Mouse (Mus musculus): Measurements from ENCODE around the gene Myh10. TPM values are rescaled to one million over a fixed set of nuclear protein-coding genes. Genes with fewer than 3 reads are reported as not detected.
"Not testable (repeated sequence)": the region's sequence is repeated elsewhere in the genome, so short reads cannot be mapped to it uniquely, and the experiment has no call there.

Gene Myh10
- total RNA-seq, 2 experiments from 2014 or later, result 79.4 to 100 TPM

- intact Hi-C loops (cut with DNase I), result no loop called here
- DNase-seq, result no peak
Measured at GRCm38 (mm10) chr11:68782336-68782735, 91.0 kb downstream of the Myh10 start.

- intact Hi-C loops (cut with DNase I), result no loop called here
- DNase-seq, result no peak
Measured at GRCm38 (mm10) chr11:68785813-68786212, 94.5 kb downstream of the Myh10 start.

- intact Hi-C loops (cut with DNase I), result no loop called here
- no peak for DNase-seq
Measured at GRCm38 (mm10) chr11:68787222-68787621, 95.9 kb downstream of the Myh10 start.

GRCm38 (mm10) chr11:68790720-68791119 lies 99.4 kb downstream of the Myh10 start:
- no peak for DNase-seq
- intact Hi-C loops (cut with DNase I), result no loop called here

- intact Hi-C loops (cut with DNase I), result no loop called here
- no peak for DNase-seq
Measured at GRCm38 (mm10) chr11:68791794-68792193, 100.4 kb downstream of the Myh10 start.

- intact Hi-C loops (cut with DNase I), result no loop called here
- no peak for DNase-seq
Measured at GRCm38 (mm10) chr11:68798258-68798657, 106.9 kb downstream of the Myh10 start.

GRCm38 (mm10) chr11:68805148-68805547 lies 113.8 kb downstream of the Myh10 start:
- DNase-seq, result no peak

GRCm38 (mm10) chr11:68807787-68808186 lies 116.4 kb downstream of the Myh10 start:
- intact Hi-C loops (cut with DNase I), result loop anchor here (1.0 to 5.0 kb wide), 4 partner anchors 68 to 320 kb away; partner anchors contain the start of gene Ccdc42
- peak; percentile 70 to 88 for DNase-seq

More at GRCm38 (mm10) chr11:68805148-68805547, 113.8 kb downstream of the Myh10 start:
- intact Hi-C loops (cut with DNase I), result loop anchor here (5.0 kb wide), 1 partner anchor 318 kb away; no protein-coding TSS in a partner anchor

GRCm38 (mm10) chr11:68811881-68812577 lies 120.7 kb downstream of the Myh10 start:
- intact Hi-C loops (cut with DNase I), result loop anchor here (10.0 kb wide), 1 partner anchor 173 kb away; no protein-coding TSS in a partner anchor
- no peak for DNase-seq

GRCm38 (mm10) chr11:68818416-68818815 lies 127.1 kb downstream of the Myh10 start:
- intact Hi-C loops (cut with DNase I), result loop anchor here (10.0 kb wide), 1 partner anchor 166 kb away; no protein-coding TSS in a partner anchor
- DNase-seq, result no peak

- DNase-seq, result no peak
- intact Hi-C loops (cut with DNase I), result loop anchor here (10.0 kb wide), 1 partner anchor 165 kb away; no protein-coding TSS in a partner anchor
Measured at GRCm38 (mm10) chr11:68819226-68819805, 128.0 kb downstream of the Myh10 start.

- DNase-seq, result peak in 1 of 2 experiments; percentile 20
- intact Hi-C loops (cut with DNase I), result no loop called here
Measured at GRCm38 (mm10) chr11:68822326-68822725, 131.0 kb downstream of the Myh10 start.

GRCm38 (mm10) chr11:68826735-68827134 lies 135.4 kb downstream of the Myh10 start:
- intact Hi-C loops (cut with DNase I), result no loop called here
- DNase-seq, result no peak

GRCm38 (mm10) chr11:68831580-68831979 lies 140.2 kb downstream of the Myh10 start:
- intact Hi-C loops (cut with DNase I); DNase-seq: not testable (repeated sequence)

- DNase-seq, result no peak
Measured at GRCm38 (mm10) chr11:68832793-68833192, 141.4 kb downstream of the Myh10 start.

GRCm38 (mm10) chr11:68833593-68833992 lies 142.2 kb downstream of the Myh10 start:
- DNase-seq, result no peak
- intact Hi-C loops (cut with DNase I), result no loop called here

More at GRCm38 (mm10) chr11:68832793-68833192, 141.4 kb downstream of the Myh10 start:
- intact Hi-C loops (cut with DNase I), result no loop called here

- intact Hi-C loops (cut with DNase I), result loop anchor here (5.0 kb wide), 1 partner anchor 37 kb away; the partner anchor contains the start of gene Ndel1
- DNase-seq, result no peak
Measured at GRCm38 (mm10) chr11:68835034-68835433, 143.7 kb downstream of the Myh10 start.

GRCm38 (mm10) chr11:68839606-68840005 lies 148.2 kb downstream of the Myh10 start:
- intact Hi-C loops (cut with DNase I), result loop anchor here (5.0 kb wide), 1 partner anchor 33 kb away; the partner anchor contains the start of gene Ndel1

GRCm38 (mm10) chr11:68850862-68851261 lies 159.5 kb downstream of the Myh10 start:
- intact Hi-C loops (cut with DNase I), result no loop called here
- DNase-seq, result no peak

More at GRCm38 (mm10) chr11:68839606-68840005, 148.2 kb downstream of the Myh10 start:
- DNase-seq, result no peak

GRCm38 (mm10) chr11:68851644-68852485 lies 160.5 kb downstream of the Myh10 start:
- intact Hi-C loops (cut with DNase I), result loop anchor here (2.0 kb wide), 1 partner anchor 21 kb away; no protein-coding TSS in a partner anchor
- DNase-seq, result no peak
